Mouse (Mus musculus): Measurements from ENCODE around the gene Eif4g3. TPM values are rescaled to one million over a fixed set of nuclear protein-coding genes. Genes with fewer than 3 reads are reported as not detected.

The Eif4g3 gene
- polyA plus RNA-seq, 1 experiment, result 34.5 TPM

DNA sequence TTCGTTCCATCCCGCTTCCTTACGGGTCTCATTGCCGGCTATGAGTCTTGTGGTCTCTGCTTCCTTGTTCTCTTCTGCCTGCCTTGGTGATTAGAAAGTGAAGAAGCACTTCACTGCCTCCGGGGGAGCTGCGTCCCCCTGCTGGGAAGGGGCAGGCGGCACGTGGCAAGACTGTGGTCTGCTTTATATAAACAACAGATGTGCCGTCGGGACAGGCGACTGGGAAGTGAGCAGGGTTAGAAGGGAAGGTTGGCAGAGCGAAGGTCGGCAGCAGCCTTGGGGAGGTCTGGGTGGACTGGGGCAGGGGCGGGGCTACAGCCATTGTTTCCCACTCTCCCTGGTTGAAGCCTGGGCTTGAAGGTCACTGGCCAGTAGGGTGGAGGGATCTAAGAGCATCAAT lies 259.0 kb downstream of the Eif4g3 start:
- H3K4me3 ChIP-seq (replicated peaks), result peak overlapping the region; percentile 89

DNA sequence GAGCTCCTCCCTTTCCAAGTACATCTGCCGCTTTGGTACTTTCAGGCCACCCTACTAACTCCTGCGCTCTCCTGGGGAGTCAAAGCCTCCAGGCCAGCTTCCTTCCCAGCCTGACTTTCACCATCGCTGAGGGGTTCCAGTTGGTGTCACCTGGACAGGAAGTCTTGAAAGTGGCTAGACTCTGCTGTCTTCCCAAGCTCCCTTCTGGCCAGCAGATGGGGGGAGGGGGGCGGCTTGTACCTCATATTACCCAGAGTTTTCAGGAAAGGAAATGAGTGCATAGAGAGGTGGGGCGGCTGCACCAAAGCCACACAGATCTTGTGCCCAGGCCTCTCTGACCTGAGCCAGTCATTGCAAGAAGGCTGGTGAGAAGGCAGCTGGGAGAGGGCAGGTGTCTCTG lies 259.4 kb downstream of the Eif4g3 start:
- H3K36me3 ChIP-seq (replicated peaks; ENCODE audit: low read length), result peaks cover 64% of the 10 kb centered on the region
- peaks cover 55% of the 10 kb centered on the region for H3K27me3 ChIP-seq (replicated peaks)
- peaks cover 84% of the 10 kb centered on the region for H3K4me1 ChIP-seq
- TF ChIP-seq FLI1 (IDR thresholded peaks at IDR 0.05; ENCODE audit: low read length), result no peak
- TF ChIP-seq GATA1 (IDR thresholded peaks at IDR 0.05; ENCODE audit: borderline replicate concordance, low read length), result no peak
- no peaks in the 10 kb centered on the region for H3K9me3 ChIP-seq
- peak overlapping the region; percentile 89 for H3K4me3 ChIP-seq (replicated peaks)

More for the DNA sequence above, 259.0 kb downstream of the Eif4g3 start:
- peaks cover 64% of the 10 kb centered on the region for H3K36me3 ChIP-seq (replicated peaks; ENCODE audit: low read length)
- TF ChIP-seq FLI1 (IDR thresholded peaks at IDR 0.05; ENCODE audit: low read length) (no peak), GATA1 (IDR thresholded peaks at IDR 0.05; ENCODE audit: borderline replicate concordance, low read length) (no peak)
- H3K4me1 ChIP-seq, result peaks cover 84% of the 10 kb centered on the region
- H3K9me3 ChIP-seq, result no peaks in the 10 kb centered on the region
- peaks cover 55% of the 10 kb centered on the region for H3K27me3 ChIP-seq (replicated peaks)

GRCm38 (mm10) chr4:138257116-138257687 lies 264.4 kb downstream of the Eif4g3 start:
- H3K4me3 ChIP-seq (replicated peaks), result peak overlapping the region; percentile 62
- H3K4me1 ChIP-seq, result peaks cover 99% of the 10 kb centered on the region
- peaks cover 79% of the 10 kb centered on the region for H3K36me3 ChIP-seq (replicated peaks; ENCODE audit: low read length)
- H3K27me3 ChIP-seq (replicated peaks), result peaks cover 35% of the 10 kb centered on the region
- TF ChIP-seq FLI1 (IDR thresholded peaks at IDR 0.05; ENCODE audit: low read length), result no peak
- no peak for TF ChIP-seq GATA1 (IDR thresholded peaks at IDR 0.05; ENCODE audit: borderline replicate concordance, low read length)
- no peaks in the 10 kb centered on the region for H3K9me3 ChIP-seq

Other genes with a start within 250 kb of the Eif4g3 start
- not detected in 2 replicates for gene Alpl, start 196.6 kb upstream of the Eif4g3 start, polyA plus RNA-seq (2012; ENCODE audit: insufficient read depth, low replicate concordance)
- 3.1 and 5.0 TPM in 2 replicates for gene Ece1, start 130.8 kb upstream of the Eif4g3 start, polyA plus RNA-seq (2012; ENCODE audit: insufficient read depth, low replicate concordance)
- 14.0 and 53.0 TPM in 2 replicates for gene Hp1bp3, start 223.3 kb downstream of the Eif4g3 start, polyA plus RNA-seq (2012; ENCODE audit: insufficient read depth, low replicate concordance)